12 mouse cellular contexts compared by ENCODE assay signal in genomic region chr15:27803568-27804345, GRCm38 (mm10).
DNase-seq lines count a peak whose midpoint lies in the region; ATAC-seq and TF ChIP-seq lines count a peak whose summit lies in the region.
"Had no signal": no experiment of that assay in that cellular context is flagged by ENCODE, and none has a peak within 500 bp of the region (broad histone marks: within the 10 kb centered on the region; RNA-seq: fewer than 3 reads in every experiment).

No protein-coding gene starts in this region.

- no peak overlapping the region for H3K27ac ChIP-seq in cerebellum, adult 2 months (ENCODE audit: insufficient read depth, low read length)
- H3K27ac ChIP-seq in neural tube, embryonic 13.5 days (replicated peaks): peak overlapping the region; percentile 9; the same call in 1 of the 2 replicates
- no peak overlapping the region for H3K27ac ChIP-seq in intestine, postnatal 0 days (ENCODE audit: low read depth, low read length)

- no peak overlapping the region for H3K4me3 ChIP-seq in cerebellum, adult 2 months (replicated peaks; ENCODE audit: insufficient read depth, low read depth, low read length)
- no peak overlapping the region for H3K4me3 ChIP-seq in neural tube, embryonic 13.5 days
- no peak overlapping the region for H3K4me3 ChIP-seq in intestine, postnatal 0 days (ENCODE audit: low read depth, low read length)
- H3K4me3 ChIP-seq: heart, embryonic 13.5 days had no signal

- no peak for TF ChIP-seq CTCF in cerebellum, adult 2 months (IDR thresholded peaks at IDR 0.05; ENCODE audit: borderline replicate concordance, insufficient read depth, low read depth, low read length)
- TF ChIP-seq CTCF in intestine, postnatal 0 days (IDR thresholded peaks at IDR 0.05; ENCODE audit: low read depth): no peak

- H3K4me2 ChIP-seq in neural tube, embryonic 13.5 days: no peak overlapping the region
- no peak overlapping the region for H3K4me2 ChIP-seq in intestine, postnatal 0 days (replicated peaks; ENCODE audit: low read depth)
- H3K4me2 ChIP-seq: heart, embryonic 13.5 days had no signal

- H3K27me3 ChIP-seq in cerebellum, adult 2 months (ENCODE audit: control insufficient read depth, insufficient read depth, low read length): no peaks in the 10 kb centered on the region
- H3K27me3 ChIP-seq in neural tube, embryonic 13.5 days: no peaks in the 10 kb centered on the region
- H3K27me3 ChIP-seq in intestine, postnatal 0 days (replicated peaks; ENCODE audit: control insufficient read depth, insufficient read depth, low read length): no peaks in the 10 kb centered on the region
- H3K27me3 ChIP-seq: heart, embryonic 13.5 days had no signal

- ATAC-seq in neural tube, embryonic 13.5 days (ENCODE audit: low read depth): no peak
- peak; percentile 50; the same call in 1 of the 2 replicates for ATAC-seq in intestine, postnatal 0 days

- no peak overlapping the region for H3K9ac ChIP-seq in neural tube, embryonic 13.5 days
- no peak overlapping the region for H3K9ac ChIP-seq in intestine, postnatal 0 days (ENCODE audit: low read depth, low read length)
- H3K9ac ChIP-seq: heart, embryonic 13.5 days had no signal

- intact Hi-C loops in left cerebral cortex, postnatal 36 days (cut with DNase I): no loop called here

- no peak for TF ChIP-seq POLR2A in cerebellum, adult 2 months (IDR thresholded peaks at IDR 0.05; ENCODE audit: borderline replicate concordance, insufficient read depth, low read length)

- H3K4me1 ChIP-seq in cerebellum, adult 2 months (ENCODE audit: control insufficient read depth, insufficient read depth, low read length): peaks cover 40% of the 10 kb centered on the region
- H3K4me1 ChIP-seq in neural tube, embryonic 13.5 days (replicated peaks): peaks cover 45% of the 10 kb centered on the region
- H3K4me1 ChIP-seq in intestine, postnatal 0 days (replicated peaks; ENCODE audit: control insufficient read depth, insufficient read depth, low read length): no peaks in the 10 kb centered on the region

- H3K36me3 ChIP-seq in neural tube, embryonic 13.5 days: peaks cover 71% of the 10 kb centered on the region
- peaks cover 32% of the 10 kb centered on the region for H3K36me3 ChIP-seq in intestine, postnatal 0 days (ENCODE audit: control insufficient read depth, insufficient read depth)

- 46% methylated on average over 18 of the region's 18 CpGs for WGBS in cerebellum, adult 2 months
- WGBS in neural tube, embryonic 13.5 days: 78% methylated on average over 18 of the region's 18 CpGs
- 70% methylated on average over 18 of the region's 18 CpGs for WGBS in intestine, postnatal 0 days

- peak; percentile 56 to 60 for DNase-seq in cerebellum, adult 2 months
- DNase-seq in cerebellum, postnatal 4 days (ENCODE audit: low spot score in 2 of 2): no peak
- DNase-seq in neural tube, embryonic 10.5 days (ENCODE audit: extremely low spot score, low spot score): no peak
- no peak for DNase-seq in urinary bladder, postnatal 25 days (ENCODE audit: low spot score)
- DNase-seq in urinary bladder, postnatal 4 days (ENCODE audit: low spot score in 2 of 2): no peak
- DNase-seq in left cerebral cortex, postnatal 36 days (ENCODE audit: low spot score in 2 of 2): no peak
- DNase-seq: embryo, embryonic 11 days; kidney, adult 2 months; thymus, postnatal 4 days had no signal

- no peaks in the 10 kb centered on the region for H3K9me3 ChIP-seq in neural tube, embryonic 13.5 days
- H3K9me3 ChIP-seq in intestine, postnatal 0 days (ENCODE audit: control insufficient read depth): no peaks in the 10 kb centered on the region
- H3K9me3 ChIP-seq: heart, embryonic 13.5 days had no signal

Comparison
In these comparisons a context has a peak if more than half of its experiments do, and no peak if none do; other contexts are left out.
1. DNase-seq: peak in cerebellum, adult 2 months (2 of 2); none in cerebellum, postnatal 4 days (0 of 2), neural tube, embryonic 10.5 days (single experiment), urinary bladder, postnatal 25 days (single experiment), urinary bladder, postnatal 4 days (0 of 2) and left cerebral cortex, postnatal 36 days (0 of 2).